Mouse (Mus musculus): ENCODE measurements around the gene Tcf7l1. TPM values are rescaled to one million over a fixed set of nuclear protein-coding genes. Genes with fewer than 3 reads are reported as not detected.
A peak's percentile ranks its signal among the peaks of the same experiment; 100 is the strongest.

Tcf7l1 gene
- polyA plus RNA-seq, 1 experiment from 2014 or later: 48.8 TPM

DNA sequence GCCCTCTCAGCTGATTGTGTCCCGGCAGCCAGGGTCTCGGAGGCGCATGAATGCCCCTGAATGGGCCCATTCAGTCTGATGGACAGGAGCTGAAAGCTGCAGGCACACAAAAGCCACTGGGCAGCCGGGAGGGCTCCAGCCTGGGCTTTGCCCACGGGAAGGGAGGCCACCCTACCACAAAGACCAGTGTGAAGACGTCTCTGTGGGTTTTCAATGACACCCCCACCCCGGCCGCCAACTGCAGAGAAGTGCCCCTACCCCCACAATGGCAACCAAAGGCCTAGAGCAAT lies 58.5 kb downstream of the Tcf7l1 start:
- ATAC-seq (ENCODE audit: low FRiP score, low TSS enrichment): no peak
- Histone ChIP-seq H3K27me3 (ENCODE audit: control insufficient read depth, insufficient read depth, low read length) (no peaks in the 10 kb centered on the region), H3K4me2 (replicated peaks; ENCODE audit: low read depth, low read length) (no peak overlapping the region), H3K27ac (ENCODE audit: low read depth, low read length) (no peak overlapping the region), H3K36me3 (ENCODE audit: control insufficient read depth, insufficient read depth, low read length) (no peaks in the 10 kb centered on the region), H3K9me3 (ENCODE audit: control insufficient read depth, low read length) (no peaks in the 10 kb centered on the region), H3K4me3 (ENCODE audit: low read length) (no peak overlapping the region), H3K9ac (ENCODE audit: low read depth, low read length) (no peak overlapping the region), H3K4me1 (ENCODE audit: control insufficient read depth, insufficient read depth, low read length) (peaks cover 32% of the 10 kb centered on the region)
- WGBS: 47% methylated on average over 8 of the region's 8 CpGs

DNA sequence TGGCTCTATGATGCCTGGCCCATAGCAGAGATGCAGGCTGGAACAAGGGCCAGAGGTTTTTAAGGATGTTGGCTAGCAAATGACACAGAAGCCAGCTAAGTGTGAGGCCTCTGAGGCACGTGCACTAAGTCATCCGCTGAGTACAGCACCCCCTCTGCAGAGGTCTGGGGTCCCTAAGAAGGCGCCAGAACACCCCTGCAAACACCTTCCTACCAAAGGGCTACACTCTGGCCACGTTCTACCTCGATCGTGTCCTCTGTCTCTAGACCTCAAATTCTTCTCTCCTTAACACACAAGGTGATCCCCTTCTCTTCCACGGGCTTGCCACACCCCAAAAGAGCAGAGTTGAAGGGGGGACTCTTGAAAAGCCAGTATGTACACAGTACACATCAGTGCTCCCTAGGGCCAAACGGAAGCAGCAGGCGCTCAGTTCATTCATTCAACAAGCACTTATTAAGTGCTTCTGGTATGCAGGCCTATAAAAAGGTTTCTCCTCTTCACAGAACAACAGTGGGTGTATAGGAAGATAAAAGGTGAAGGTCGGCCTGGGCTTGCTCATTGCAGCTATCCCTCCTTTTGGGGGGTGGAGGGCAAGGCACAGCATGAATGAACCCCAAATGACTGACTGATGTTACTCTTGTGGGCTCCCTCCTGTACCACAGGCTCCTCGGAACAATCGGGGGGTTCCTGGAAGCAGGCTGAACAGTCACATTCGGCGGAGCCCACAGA lies 59.1 kb downstream of the Tcf7l1 start:
- Histone ChIP-seq H3K4me1 (ENCODE audit: control insufficient read depth, insufficient read depth, low read length) (peaks cover 31% of the 10 kb centered on the region), H3K27me3 (ENCODE audit: control insufficient read depth, insufficient read depth, low read length) (no peaks in the 10 kb centered on the region), H3K27ac (ENCODE audit: low read depth, low read length) (no peak overlapping the region), H3K9ac (ENCODE audit: low read depth, low read length) (no peak overlapping the region), H3K36me3 (ENCODE audit: control insufficient read depth, insufficient read depth, low read length) (no peaks in the 10 kb centered on the region), H3K9me3 (ENCODE audit: control insufficient read depth, low read length) (no peaks in the 10 kb centered on the region), H3K4me2 (replicated peaks; ENCODE audit: low read depth, low read length) (no peak overlapping the region), H3K4me3 (ENCODE audit: low read length) (no peak overlapping the region)
- 76% methylated on average over 14 of the region's 14 CpGs for WGBS
- no peak for ATAC-seq (ENCODE audit: low FRiP score, low TSS enrichment)

DNA sequence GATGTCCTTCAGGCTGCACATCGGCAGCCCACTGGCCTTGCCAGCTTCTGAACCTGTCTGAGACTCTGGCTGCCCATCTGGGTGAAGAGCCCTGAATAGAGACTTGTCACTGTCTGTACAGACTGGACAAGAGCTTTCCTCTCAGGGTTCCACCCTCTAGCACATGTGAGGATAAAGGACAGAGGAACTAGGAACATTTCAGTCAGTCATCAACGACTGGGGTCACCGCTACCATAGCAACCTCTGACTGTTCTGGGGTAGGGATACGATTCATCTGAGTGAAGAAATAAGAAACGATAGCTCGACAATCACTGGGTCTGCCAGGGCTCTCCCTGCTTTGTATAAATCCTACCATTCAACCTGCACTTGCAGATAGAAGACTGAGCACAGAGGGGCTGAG lies 61.2 kb downstream of the Tcf7l1 start:
- Histone ChIP-seq H3K4me2 (replicated peaks; ENCODE audit: low read depth, low read length) (no peak overlapping the region), H3K4me3 (ENCODE audit: low read length) (no peak overlapping the region), H3K36me3 (ENCODE audit: control insufficient read depth, insufficient read depth, low read length) (no peaks in the 10 kb centered on the region), H3K27me3 (ENCODE audit: control insufficient read depth, insufficient read depth, low read length) (no peaks in the 10 kb centered on the region), H3K27ac (ENCODE audit: low read depth, low read length) (no peak overlapping the region), H3K4me1 (ENCODE audit: control insufficient read depth, insufficient read depth, low read length) (peaks cover 42% of the 10 kb centered on the region), H3K9me3 (ENCODE audit: control insufficient read depth, low read length) (no peaks in the 10 kb centered on the region), H3K9ac (ENCODE audit: low read depth, low read length) (no peak overlapping the region)
- WGBS: 45% methylated on average over 6 of the region's 6 CpGs
- no peak for ATAC-seq (ENCODE audit: low FRiP score, low TSS enrichment)

DNA sequence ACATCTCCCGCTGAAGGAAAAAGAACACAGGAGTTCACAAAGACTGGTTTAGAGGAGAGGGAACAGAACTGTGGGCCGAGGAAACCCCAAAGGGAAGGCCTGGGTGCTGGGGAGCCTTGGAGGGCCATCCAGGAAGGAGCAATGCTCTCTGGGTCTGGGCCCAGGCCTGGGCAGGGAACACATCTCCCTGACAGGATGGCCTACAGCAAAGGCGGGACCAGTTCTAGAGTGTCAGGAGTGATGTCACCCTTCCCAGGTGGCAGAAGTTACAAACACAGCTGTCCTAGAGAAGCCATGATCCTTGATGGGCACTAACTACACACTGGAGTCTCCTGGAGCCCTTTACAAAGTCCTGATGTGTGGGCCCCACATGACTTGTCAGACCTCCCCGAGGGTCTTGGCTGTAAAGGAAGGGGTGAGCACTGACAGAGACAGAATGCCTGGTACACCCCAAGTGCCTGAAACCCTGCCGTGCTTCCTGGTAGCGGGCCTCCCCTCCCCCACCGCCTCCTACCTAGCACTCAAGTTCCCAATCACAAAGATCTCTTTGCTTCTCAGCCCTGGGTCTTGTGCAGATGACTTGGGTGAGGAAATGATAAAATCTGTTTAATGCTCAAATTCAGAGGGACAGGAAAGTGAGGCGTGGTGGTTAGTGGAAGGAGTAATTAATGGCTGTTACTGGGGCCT lies 64.4 kb downstream of the Tcf7l1 start:
- Histone ChIP-seq H3K4me1 (ENCODE audit: control insufficient read depth, insufficient read depth, low read length) (peaks cover 31% of the 10 kb centered on the region), H3K4me3 (ENCODE audit: low read length) (no peak overlapping the region), H3K36me3 (ENCODE audit: control insufficient read depth, insufficient read depth, low read length) (no peaks in the 10 kb centered on the region), H3K4me2 (replicated peaks; ENCODE audit: low read depth, low read length) (no peak overlapping the region), H3K27ac (ENCODE audit: low read depth, low read length) (no peak overlapping the region), H3K27me3 (ENCODE audit: control insufficient read depth, insufficient read depth, low read length) (no peaks in the 10 kb centered on the region), H3K9me3 (ENCODE audit: control insufficient read depth, low read length) (no peaks in the 10 kb centered on the region), H3K9ac (ENCODE audit: low read depth, low read length) (no peak overlapping the region)
- WGBS: 37% methylated on average over 8 of the region's 8 CpGs
- peak; percentile 44; the same call in 1 of the 2 replicates for ATAC-seq (ENCODE audit: low FRiP score, low TSS enrichment)

DNA sequence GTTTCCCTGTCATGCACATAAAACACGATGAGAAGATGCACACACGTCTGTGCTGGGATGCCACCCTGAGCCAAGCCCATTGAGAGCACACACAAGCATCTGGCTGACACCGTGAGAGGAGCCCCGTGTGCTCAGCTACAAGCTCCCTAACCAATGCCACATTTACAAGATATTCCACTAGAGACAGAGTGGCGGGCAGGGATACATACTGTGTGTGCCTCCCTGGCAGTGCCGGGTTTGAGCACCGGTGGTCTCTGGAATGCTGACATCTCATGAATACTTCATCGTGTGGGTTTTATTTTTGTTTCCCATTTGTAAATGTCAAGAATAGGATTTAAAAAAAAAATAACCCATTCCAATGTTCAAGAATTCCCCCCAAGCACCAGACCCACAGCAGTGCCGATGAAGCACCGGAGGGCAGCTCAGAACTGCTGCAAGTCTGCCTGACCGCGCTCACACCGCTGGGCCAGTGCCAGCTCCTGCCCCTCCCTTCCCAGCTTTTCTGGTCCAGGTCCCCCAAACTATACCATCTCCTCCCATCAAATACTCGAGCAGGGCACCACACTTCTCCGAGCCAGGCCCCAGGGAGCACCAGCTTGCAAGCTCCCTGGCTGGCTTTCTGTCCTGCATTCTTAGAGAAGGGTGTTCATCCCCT lies 65.2 kb downstream of the Tcf7l1 start:
- H3K9ac ChIP-seq (ENCODE audit: low read depth, low read length): no peak overlapping the region
- no peaks in the 10 kb centered on the region for H3K36me3 ChIP-seq (ENCODE audit: control insufficient read depth, insufficient read depth, low read length)
- H3K4me1 ChIP-seq (ENCODE audit: control insufficient read depth, insufficient read depth, low read length): peaks cover 28% of the 10 kb centered on the region
- no peaks in the 10 kb centered on the region for H3K27me3 ChIP-seq (ENCODE audit: control insufficient read depth, insufficient read depth, low read length)
- no peak overlapping the region for H3K27ac ChIP-seq (ENCODE audit: low read depth, low read length)
- ATAC-seq (ENCODE audit: low FRiP score, low TSS enrichment): no peak
- WGBS: 78% methylated on average over 15 of the region's 15 CpGs
- no peak overlapping the region for H3K4me2 ChIP-seq (replicated peaks; ENCODE audit: low read depth, low read length)
- no peaks in the 10 kb centered on the region for H3K9me3 ChIP-seq (ENCODE audit: control insufficient read depth, low read length)
- H3K4me3 ChIP-seq (ENCODE audit: low read length): no peak overlapping the region

- Histone ChIP-seq H3K4me1 (ENCODE audit: control insufficient read depth, insufficient read depth, low read length) (peaks cover 21% of the 10 kb centered on the region; the same call in 1 of the 2 replicates), H3K9ac (ENCODE audit: low read depth, low read length) (no peak overlapping the region), H3K27ac (ENCODE audit: low read depth, low read length) (no peak overlapping the region), H3K36me3 (ENCODE audit: control insufficient read depth, insufficient read depth, low read length) (no peaks in the 10 kb centered on the region), H3K4me3 (ENCODE audit: low read length) (no peak overlapping the region), H3K9me3 (ENCODE audit: control insufficient read depth, low read length) (no peaks in the 10 kb centered on the region), H3K4me2 (replicated peaks; ENCODE audit: low read depth, low read length) (no peak overlapping the region), H3K27me3 (ENCODE audit: control insufficient read depth, insufficient read depth, low read length) (no peaks in the 10 kb centered on the region)
- ATAC-seq (ENCODE audit: low FRiP score, low TSS enrichment): no peak
- 91% methylated on average over 4 of the region's 4 CpGs for WGBS
Measured at GRCm38 (mm10) chr6:72723143-72723542, 65.9 kb downstream of the Tcf7l1 start.

- WGBS: 79% methylated on average over 3 of the region's 3 CpGs
- peaks cover 17% of the 10 kb centered on the region; the same call in 1 of the 2 replicates for H3K4me1 ChIP-seq (ENCODE audit: control insufficient read depth, insufficient read depth, low read length)
- no peak overlapping the region for H3K27ac ChIP-seq (ENCODE audit: low read depth, low read length)
- ATAC-seq (ENCODE audit: low FRiP score, low TSS enrichment): no peak
- no peak overlapping the region for H3K9ac ChIP-seq (ENCODE audit: low read depth, low read length)
- no peak overlapping the region for H3K4me2 ChIP-seq (replicated peaks; ENCODE audit: low read depth, low read length)
- no peaks in the 10 kb centered on the region for H3K9me3 ChIP-seq (ENCODE audit: control insufficient read depth, low read length)
- no peak overlapping the region for H3K4me3 ChIP-seq (ENCODE audit: low read length)
- no peaks in the 10 kb centered on the region for H3K27me3 ChIP-seq (ENCODE audit: control insufficient read depth, insufficient read depth, low read length)
- no peaks in the 10 kb centered on the region for H3K36me3 ChIP-seq (ENCODE audit: control insufficient read depth, insufficient read depth, low read length)
Measured at GRCm38 (mm10) chr6:72720852-72721251, 68.2 kb downstream of the Tcf7l1 start.

- peak; percentile 57 for ATAC-seq (ENCODE audit: low FRiP score, low TSS enrichment)
- Histone ChIP-seq H3K4me1 (ENCODE audit: control insufficient read depth, insufficient read depth, low read length) (peaks cover 27% of the 10 kb centered on the region), H3K27ac (ENCODE audit: low read depth, low read length) (peak overlapping the region; percentile 34)
Measured at GRCm38 (mm10) chr6:72714726-72715125, 74.3 kb downstream of the Tcf7l1 start.

GRCm38 (mm10) chr6:72714250-72714649 lies 74.8 kb downstream of the Tcf7l1 start:
- Histone ChIP-seq H3K4me2 (replicated peaks; ENCODE audit: low read depth, low read length) (no peak overlapping the region), H3K36me3 (ENCODE audit: control insufficient read depth, insufficient read depth, low read length) (no peaks in the 10 kb centered on the region), H3K9me3 (ENCODE audit: control insufficient read depth, low read length) (no peaks in the 10 kb centered on the region), H3K27ac (ENCODE audit: low read depth, low read length) (peak overlapping the region; percentile 34), H3K4me3 (ENCODE audit: low read length) (no peak overlapping the region), H3K9ac (ENCODE audit: low read depth, low read length) (no peak overlapping the region), H3K4me1 (ENCODE audit: control insufficient read depth, insufficient read depth, low read length) (peaks cover 27% of the 10 kb centered on the region), H3K27me3 (ENCODE audit: control insufficient read depth, insufficient read depth, low read length) (no peaks in the 10 kb centered on the region)
- peak; percentile 90 for ATAC-seq (ENCODE audit: low FRiP score, low TSS enrichment)
- 15% methylated on average over 9 of the region's 9 CpGs for WGBS

More at GRCm38 (mm10) chr6:72714726-72715125, 74.3 kb downstream of the Tcf7l1 start:
- no peak overlapping the region for H3K9ac ChIP-seq (ENCODE audit: low read depth, low read length)
- no peaks in the 10 kb centered on the region for H3K36me3 ChIP-seq (ENCODE audit: control insufficient read depth, insufficient read depth, low read length)
- H3K4me2 ChIP-seq (replicated peaks; ENCODE audit: low read depth, low read length): no peak overlapping the region
- H3K4me3 ChIP-seq (ENCODE audit: low read length): no peak overlapping the region
- no peaks in the 10 kb centered on the region for H3K27me3 ChIP-seq (ENCODE audit: control insufficient read depth, insufficient read depth, low read length)
- 8% methylated on average over 4 of the region's 4 CpGs for WGBS
- H3K9me3 ChIP-seq (ENCODE audit: control insufficient read depth, low read length): no peaks in the 10 kb centered on the region

Measured in kidney, embryonic 14.5 days (tissue).